Comparison of ENCODE assay signal across 27 mouse cellular contexts in the genomic region with DNA sequence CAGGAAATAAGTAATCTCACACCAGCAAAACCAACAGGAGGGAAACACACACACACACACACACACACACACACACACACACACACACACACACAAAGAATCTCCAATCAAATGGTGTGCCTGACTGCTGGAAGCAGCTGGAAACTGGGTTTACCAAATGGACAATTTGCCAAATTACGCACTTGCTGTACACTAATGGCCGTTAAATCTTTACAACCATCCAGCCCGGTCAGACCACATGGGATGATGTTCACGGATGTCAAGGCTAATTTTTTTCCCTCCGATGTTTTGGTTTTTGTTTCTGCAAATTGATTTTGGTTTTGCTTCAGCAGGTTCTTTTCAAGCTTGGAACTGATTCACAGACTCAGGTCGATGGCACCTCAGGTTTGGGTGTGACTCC.
"Had no signal": no experiment of that assay in that cellular context is flagged by ENCODE, and none has a peak within 500 bp of the region (broad histone marks: within the 10 kb centered on the region; RNA-seq: fewer than 3 reads in every experiment).

No protein-coding gene starts in this region.

- DNase-seq: cerebellum, adult 8-10 months; cerebellum, adult 9-10 months; cerebellum, adult 9-11 months; cerebellum, postnatal 10 days; cerebellum, postnatal 14 days; cerebellum, postnatal 25 days; cerebellum, postnatal 36 days; embryo, embryonic 11 days; forebrain, postnatal 0 days; gastrocnemius, adult 2 months; gastrocnemius, postnatal 10 days; gastrocnemius, postnatal 14 days; gastrocnemius, postnatal 25 days; gastrocnemius, postnatal 36 days; heart, adult 11 months; heart, adult 18-20 months; heart, adult 2 months had no signal

- H3K9ac ChIP-seq: embryonic facial prominence, embryonic 12.5 days; embryonic facial prominence, embryonic 13.5 days; embryonic facial prominence, embryonic 15.5 days; forebrain, embryonic 12.5 days; forebrain, embryonic 13.5 days; forebrain, embryonic 15.5 days; forebrain, postnatal 0 days had no signal

- H3K4me1 ChIP-seq: forebrain, embryonic 12.5 days; forebrain, embryonic 13.5 days; forebrain, embryonic 15.5 days had no signal

- H3K27ac ChIP-seq: embryonic facial prominence, embryonic 12.5 days; embryonic facial prominence, embryonic 13.5 days; forebrain, embryonic 10.5 days; forebrain, embryonic 12.5 days; forebrain, embryonic 13.5 days; forebrain, embryonic 15.5 days; gastrocnemius, adult 2 months; heart, adult 2 months had no signal

- H3K4me2 ChIP-seq: embryonic facial prominence, embryonic 12.5 days; embryonic facial prominence, embryonic 13.5 days; embryonic facial prominence, embryonic 15.5 days; forebrain, embryonic 12.5 days; forebrain, embryonic 13.5 days; forebrain, embryonic 15.5 days had no signal

- H3K36me3 ChIP-seq: embryonic facial prominence, embryonic 12.5 days; embryonic facial prominence, embryonic 13.5 days; embryonic facial prominence, embryonic 15.5 days; forebrain, embryonic 10.5 days; forebrain, embryonic 12.5 days; forebrain, embryonic 15.5 days had no signal

- H3K9me3 ChIP-seq: embryonic facial prominence, embryonic 12.5 days; embryonic facial prominence, embryonic 13.5 days; embryonic facial prominence, embryonic 15.5 days; forebrain, embryonic 12.5 days; forebrain, embryonic 13.5 days; forebrain, embryonic 15.5 days had no signal

- H3K27me3 ChIP-seq: embryonic facial prominence, embryonic 12.5 days; embryonic facial prominence, embryonic 13.5 days; embryonic facial prominence, embryonic 15.5 days; forebrain, embryonic 12.5 days; forebrain, embryonic 13.5 days; forebrain, embryonic 15.5 days had no signal

- ATAC-seq: forebrain, embryonic 13.5 days; forebrain, embryonic 14.5 days; forebrain, embryonic 15.5 days; forebrain, embryonic 16.5 days; forebrain, postnatal 0 days had no signal

- H3K4me3 ChIP-seq: embryonic facial prominence, embryonic 12.5 days; embryonic facial prominence, embryonic 13.5 days; embryonic facial prominence, embryonic 15.5 days; erythroblast, embryonic 14.5 days; forebrain, embryonic 10.5 days; forebrain, embryonic 12.5 days; forebrain, embryonic 13.5 days; forebrain, embryonic 15.5 days; gastrocnemius, adult 2 months; heart, adult 2 months had no signal
